ENCODE assay signal across 20 mouse cellular contexts in the genomic region with DNA sequence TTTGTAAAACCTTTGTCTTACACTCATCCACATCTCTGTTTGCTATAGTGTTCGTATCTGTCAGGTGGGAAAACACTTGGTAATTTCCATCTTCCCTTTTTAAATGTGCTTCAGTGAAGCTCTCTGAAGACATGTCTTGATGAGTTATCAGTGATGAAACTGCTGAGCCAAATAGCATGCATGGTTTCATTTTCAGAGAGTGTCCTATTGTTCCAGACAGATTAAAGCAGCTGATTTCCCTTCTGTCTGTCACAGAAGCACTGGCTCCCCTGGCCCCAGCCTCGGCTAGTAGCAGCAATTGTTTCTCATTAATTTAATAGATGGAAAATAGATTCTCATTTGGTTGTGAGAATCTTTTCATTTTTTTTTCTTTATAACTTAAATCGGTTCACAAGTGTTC. TPM values are rescaled to one million over a fixed set of nuclear protein-coding genes. Genes with fewer than 3 reads are reported as not detected.
"Had no signal": no experiment of that assay in that cellular context is flagged by ENCODE, and none has a peak within 500 bp of the region (broad histone marks: within the 10 kb centered on the region; RNA-seq: fewer than 3 reads in every experiment).

No protein-coding gene starts in this region.

- ATAC-seq: liver, postnatal 0 days had no signal

- H3K36me3 ChIP-seq: liver, embryonic 13.5 days; midbrain, embryonic 12.5 days had no signal

- H3K4me2 ChIP-seq: limb, embryonic 12.5 days; liver, embryonic 13.5 days; lung, embryonic 15.5 days; midbrain, embryonic 12.5 days had no signal

- DNase-seq: kidney, adult 8-10 months; kidney, postnatal 36 days; layer of hippocampus, adult 9-11 months; layer of hippocampus, postnatal 36 days; liver; liver, embryonic 13.5 days; liver, postnatal 0 days; lung, postnatal 14 days; thymus, adult 18-20 months; thymus, postnatal 14 days had no signal

- H3K4me1 ChIP-seq: megakaryocyte, embryonic 14.5 days; midbrain, embryonic 12.5 days had no signal

- H3K27ac ChIP-seq: kidney, postnatal 0 days; limb, embryonic 12.5 days; liver, embryonic 13.5 days; lung, embryonic 15.5 days; macrophage; midbrain, embryonic 12.5 days; stomach, postnatal 0 days had no signal

- H3K9me3 ChIP-seq: liver, embryonic 13.5 days; lung, embryonic 15.5 days; megakaryocyte, embryonic 14.5 days; midbrain, embryonic 12.5 days had no signal

- H3K27me3 ChIP-seq: limb, embryonic 12.5 days; liver, embryonic 13.5 days; lung, embryonic 15.5 days; midbrain, embryonic 12.5 days had no signal

- H3K9ac ChIP-seq: limb, embryonic 12.5 days; liver, embryonic 13.5 days; liver, postnatal 0 days; lung, embryonic 15.5 days; midbrain, embryonic 12.5 days had no signal

- H3K4me3 ChIP-seq: limb, embryonic 12.5 days; liver, embryonic 13.5 days; lung, embryonic 15.5 days; megakaryocyte, embryonic 14.5 days; midbrain, embryonic 12.5 days had no signal

RNA-seq across cellular contexts. Expression of gene Gm6993, which starts 50.4 kb away (rescaled TPM):
- total RNA-seq: layer of hippocampus, adult 18-20 months; layer of hippocampus, postnatal 36 days; left cerebral cortex, postnatal 36 days had no signal
- polyA plus RNA-seq: kidney, postnatal 0 days; limb, embryonic 12.5 days; liver, embryonic 13.5 days; liver, postnatal 0 days; lung, embryonic 15.5 days; macrophage; midbrain, embryonic 12.5 days; neural tube, embryonic 14.5 days; stomach, postnatal 0 days had no signal
